Mouse (Mus musculus): ENCODE measurements at regions not wholly inside any gene's neighbourhood (a gene's known extent, or its start where the extent isn't known, plus 50 kb on each side); places are given as distances from the start of the nearest gene placed in this dataset.

DNA sequence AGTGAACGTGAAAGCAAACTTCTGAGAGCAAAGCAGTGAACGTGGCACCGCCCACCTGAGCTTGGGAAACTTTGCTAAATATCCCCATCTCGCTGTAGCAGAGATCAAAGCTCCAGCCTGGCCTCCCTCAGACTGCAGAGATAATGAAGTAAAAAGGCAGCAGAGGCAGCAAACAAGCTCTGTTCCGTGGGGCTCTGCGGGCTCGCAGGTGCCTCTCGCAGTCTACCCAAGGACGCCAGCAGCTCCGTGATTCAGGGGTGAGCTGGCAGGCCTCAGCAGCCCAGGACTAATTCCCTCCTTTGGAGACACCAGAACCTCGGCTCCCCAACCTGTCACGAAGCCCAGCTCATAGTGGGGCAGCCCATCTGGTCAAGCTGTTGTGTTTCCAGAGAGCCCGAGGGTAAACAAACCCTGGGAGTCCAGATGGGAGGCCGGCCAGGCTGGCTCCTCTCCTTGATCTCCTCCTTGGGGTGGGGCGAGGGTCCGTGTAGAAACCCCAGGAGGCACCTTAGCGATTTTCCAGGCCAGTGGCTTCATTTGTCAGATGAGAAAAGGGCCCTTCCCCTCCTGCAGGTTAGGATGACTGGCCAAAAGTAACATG is 182.7 kb downstream of the Wdr11 start:
- no peak overlapping the region for H3K9ac ChIP-seq
- ATAC-seq: no peak
- H3K4me2 ChIP-seq: peak overlapping the region; percentile 43
- H3K36me3 ChIP-seq: no peaks in the 10 kb centered on the region
- no peak overlapping the region for H3K27ac ChIP-seq
- no peaks in the 10 kb centered on the region for H3K27me3 ChIP-seq (replicated peaks)
- H3K9me3 ChIP-seq (replicated peaks): no peaks in the 10 kb centered on the region
- WGBS (ENCODE audit: insufficient replicate concordance): 15% methylated on average over 17 of the region's 17 CpGs
- H3K4me3 ChIP-seq: no peak overlapping the region
- no peaks in the 10 kb centered on the region for H3K4me1 ChIP-seq

DNA sequence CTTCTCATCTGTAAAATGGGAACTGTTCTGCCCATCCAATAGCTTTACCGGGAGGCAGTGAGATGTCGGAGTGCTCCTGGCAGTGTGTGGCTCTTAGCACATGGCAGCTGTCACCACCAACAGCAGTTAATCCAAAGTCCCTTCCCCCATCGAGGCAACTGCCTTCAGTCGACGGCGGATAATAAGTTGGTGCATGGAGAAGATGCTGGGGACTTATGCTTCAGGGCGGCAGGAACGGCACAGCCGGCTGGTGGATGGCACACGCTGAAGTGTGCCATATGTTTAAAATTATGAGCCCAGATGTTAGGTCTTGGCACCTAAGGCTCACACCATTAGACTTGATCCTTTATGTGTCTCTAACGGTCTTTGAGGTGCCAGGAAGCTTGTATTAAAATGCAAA is 183.5 kb downstream of the Wdr11 start:
- Histone ChIP-seq H3K4me1 (no peaks in the 10 kb centered on the region), H3K9ac (no peak overlapping the region), H3K9me3 (replicated peaks) (no peaks in the 10 kb centered on the region), H3K36me3 (no peaks in the 10 kb centered on the region), H3K27ac (no peak overlapping the region), H3K27me3 (replicated peaks) (no peaks in the 10 kb centered on the region), H3K4me3 (no peak overlapping the region), H3K4me2 (no peak overlapping the region)
- no peak for ATAC-seq
- 76% methylated on average over 11 of the region's 11 CpGs for WGBS (ENCODE audit: insufficient replicate concordance)

DNA sequence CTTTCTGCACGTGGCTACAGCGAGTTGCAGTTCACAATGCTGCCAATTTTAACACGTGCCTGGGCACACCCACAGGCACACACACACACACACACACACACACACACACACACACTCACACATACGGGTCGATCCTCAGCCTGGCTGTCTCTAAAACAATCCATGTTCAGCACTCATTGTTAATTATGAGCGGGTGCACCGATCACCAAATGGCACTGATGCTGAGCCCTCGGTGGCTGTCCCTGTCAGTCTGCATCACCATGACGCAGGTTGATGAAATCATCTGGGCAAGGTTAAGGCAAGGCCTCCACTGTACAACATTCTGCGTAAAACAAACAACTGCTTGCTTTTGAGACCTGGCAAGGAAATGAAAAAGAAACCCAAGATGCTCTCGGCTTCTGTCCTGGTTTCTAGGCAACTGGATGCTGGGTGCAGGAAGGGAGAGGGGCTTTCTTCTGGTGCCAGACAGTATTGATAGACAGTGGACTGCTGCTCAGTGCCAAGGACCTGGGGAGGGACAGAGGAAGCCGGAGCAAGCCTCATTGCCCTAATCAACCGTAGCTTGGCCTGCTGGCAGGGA is 187.3 kb downstream of the Wdr11 start:
- no peak overlapping the region for H3K4me2 ChIP-seq
- no peak overlapping the region for H3K4me3 ChIP-seq
- WGBS (ENCODE audit: insufficient replicate concordance): 68% methylated on average over 13 of the region's 13 CpGs
- ATAC-seq: no peak
- no peaks in the 10 kb centered on the region for H3K36me3 ChIP-seq
- no peaks in the 10 kb centered on the region for H3K9me3 ChIP-seq (replicated peaks)
- no peaks in the 10 kb centered on the region for H3K27me3 ChIP-seq (replicated peaks)
- H3K9ac ChIP-seq: no peak overlapping the region
- no peak overlapping the region for H3K27ac ChIP-seq
- no peaks in the 10 kb centered on the region for H3K4me1 ChIP-seq

DNA sequence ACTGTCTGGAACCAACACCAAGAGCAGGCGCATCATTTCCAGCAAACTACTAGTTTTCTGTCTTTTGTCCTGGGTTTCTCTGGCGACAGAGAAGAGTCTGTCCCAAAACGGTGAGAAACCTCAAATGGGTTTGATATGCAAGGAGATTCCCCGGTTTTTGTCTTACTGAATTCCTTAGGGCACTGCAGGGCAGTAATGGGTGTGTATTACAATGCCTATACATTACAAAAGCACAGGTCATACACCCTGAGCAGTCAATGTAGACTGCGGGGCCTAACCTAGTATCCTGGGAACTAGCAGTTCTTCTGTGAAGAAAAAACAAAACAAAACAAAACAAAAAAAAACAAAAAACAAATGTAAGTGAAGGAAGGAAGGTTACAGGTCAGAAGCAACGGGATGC is 188.3 kb downstream of the Wdr11 start:
- no peak for ATAC-seq
- Histone ChIP-seq H3K9ac (no peak overlapping the region), H3K27me3 (replicated peaks) (no peaks in the 10 kb centered on the region), H3K9me3 (replicated peaks) (no peaks in the 10 kb centered on the region), H3K4me3 (no peak overlapping the region), H3K27ac (no peak overlapping the region), H3K4me2 (no peak overlapping the region), H3K36me3 (no peaks in the 10 kb centered on the region), H3K4me1 (no peaks in the 10 kb centered on the region)
- 52% methylated on average over 6 of the region's 6 CpGs for WGBS (ENCODE audit: insufficient replicate concordance)

DNA sequence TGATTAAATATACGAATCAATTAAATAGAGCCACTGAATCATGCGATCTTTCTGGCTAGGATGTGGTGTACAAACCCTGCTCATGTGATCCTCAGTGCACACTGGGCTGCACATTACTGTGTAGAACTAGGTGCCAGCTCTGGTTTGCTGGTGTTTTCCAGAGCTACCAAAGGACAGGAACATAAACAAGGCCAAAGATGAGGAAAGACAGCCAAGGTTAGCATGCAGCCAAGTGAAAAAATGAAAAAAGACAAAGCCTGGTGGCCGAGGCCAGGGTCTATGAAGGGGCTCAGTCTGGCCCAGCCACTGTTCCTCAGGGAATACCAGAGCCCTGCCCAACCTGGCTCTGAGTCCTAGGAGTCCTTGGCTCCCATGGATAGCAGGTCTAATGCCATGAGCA is 190.1 kb downstream of the Wdr11 start:
- no peaks in the 10 kb centered on the region for H3K4me1 ChIP-seq
- H3K4me2 ChIP-seq: no peak overlapping the region
- no peaks in the 10 kb centered on the region for H3K9me3 ChIP-seq (replicated peaks)
- no peaks in the 10 kb centered on the region for H3K36me3 ChIP-seq
- no peak overlapping the region for H3K4me3 ChIP-seq
- WGBS (ENCODE audit: insufficient replicate concordance): 56% methylated on average over 3 of the region's 3 CpGs
- no peaks in the 10 kb centered on the region for H3K27me3 ChIP-seq (replicated peaks)
- no peak overlapping the region for H3K9ac ChIP-seq
- no peak for ATAC-seq
- no peak overlapping the region for H3K27ac ChIP-seq

DNA sequence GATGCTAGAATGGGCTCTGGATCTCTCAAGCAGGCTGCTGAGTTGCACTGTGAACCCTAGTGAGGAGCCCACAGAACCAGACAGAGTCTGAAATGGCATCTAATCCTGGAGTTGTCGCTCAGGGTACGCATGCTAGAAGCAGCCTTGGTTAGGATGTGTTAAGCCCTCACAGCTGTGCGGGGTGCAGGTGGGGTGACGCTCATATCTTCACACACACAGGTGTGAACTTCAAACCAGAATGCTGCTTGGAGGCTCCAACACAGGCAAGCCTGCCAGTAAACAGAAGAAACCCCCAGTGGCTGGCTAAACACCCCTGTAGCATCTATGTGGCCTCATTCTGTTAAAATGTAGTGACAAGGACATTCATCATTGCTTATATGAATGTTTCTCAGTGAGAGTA is 193.3 kb downstream of the Wdr11 start:
- Histone ChIP-seq H3K4me1 (no peaks in the 10 kb centered on the region), H3K27ac (no peak overlapping the region), H3K27me3 (replicated peaks) (no peaks in the 10 kb centered on the region), H3K36me3 (no peaks in the 10 kb centered on the region), H3K4me3 (no peak overlapping the region), H3K4me2 (no peak overlapping the region), H3K9ac (no peak overlapping the region), H3K9me3 (replicated peaks) (no peaks in the 10 kb centered on the region)
- 66% methylated on average over 4 of the region's 4 CpGs for WGBS (ENCODE audit: insufficient replicate concordance)
- ATAC-seq: no peak

DNA sequence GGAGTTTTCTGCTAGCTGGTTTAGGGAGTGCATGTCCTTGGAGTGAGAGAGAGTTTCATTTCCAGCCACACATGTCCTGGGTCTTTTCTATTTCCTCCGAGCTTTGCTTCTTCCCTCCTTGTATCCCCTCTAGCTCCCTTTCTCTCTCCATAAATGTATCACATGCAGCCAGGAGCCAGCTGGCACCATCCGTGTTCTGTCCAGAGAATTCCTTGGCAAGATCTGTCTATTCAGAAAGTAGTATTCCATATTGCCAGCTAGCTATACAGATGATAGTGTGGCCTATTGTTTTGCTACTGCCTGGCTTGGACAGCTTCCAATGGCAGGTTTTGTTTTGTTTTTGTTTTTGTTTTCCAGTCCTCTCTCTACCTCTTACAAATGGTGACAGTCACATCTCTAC is 195.3 kb downstream of the Wdr11 start:
- H3K9me3 ChIP-seq (replicated peaks): no peaks in the 10 kb centered on the region
- H3K9ac ChIP-seq: no peak overlapping the region
- no peak overlapping the region for H3K4me3 ChIP-seq
- H3K36me3 ChIP-seq: no peaks in the 10 kb centered on the region
- ATAC-seq: no peak
- no peak overlapping the region for H3K27ac ChIP-seq
- no peaks in the 10 kb centered on the region for H3K4me1 ChIP-seq
- WGBS (ENCODE audit: insufficient replicate concordance): 63% methylated on average over 2 of the region's 2 CpGs
- no peak overlapping the region for H3K4me2 ChIP-seq
- no peaks in the 10 kb centered on the region for H3K27me3 ChIP-seq (replicated peaks)

DNA sequence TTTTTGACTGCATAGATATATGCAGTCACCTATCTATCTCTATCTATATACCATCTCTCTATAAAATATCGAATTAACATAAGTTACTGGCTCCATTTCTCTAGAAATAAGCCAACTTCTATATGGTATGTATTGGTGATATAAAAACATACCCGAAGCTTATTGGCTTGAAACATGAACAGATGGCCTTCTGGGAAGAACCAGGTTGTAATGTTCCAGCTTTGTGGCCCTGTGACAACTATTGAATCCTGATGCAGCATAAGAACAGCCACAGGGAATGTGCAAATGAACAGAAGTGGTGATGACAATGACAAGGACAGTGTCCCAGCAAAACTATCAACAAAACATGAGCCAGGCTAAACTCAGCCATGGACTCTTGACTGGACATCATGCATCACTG is 196.1 kb downstream of the Wdr11 start:
- Histone ChIP-seq H3K4me1 (no peaks in the 10 kb centered on the region), H3K9me3 (replicated peaks) (no peaks in the 10 kb centered on the region), H3K9ac (no peak overlapping the region), H3K4me3 (no peak overlapping the region), H3K4me2 (no peak overlapping the region), H3K36me3 (no peaks in the 10 kb centered on the region), H3K27ac (no peak overlapping the region), H3K27me3 (replicated peaks) (no peaks in the 10 kb centered on the region)
- WGBS (ENCODE audit: insufficient replicate concordance): 58% methylated on average over 2 of the region's 2 CpGs
- no peak for ATAC-seq

DNA sequence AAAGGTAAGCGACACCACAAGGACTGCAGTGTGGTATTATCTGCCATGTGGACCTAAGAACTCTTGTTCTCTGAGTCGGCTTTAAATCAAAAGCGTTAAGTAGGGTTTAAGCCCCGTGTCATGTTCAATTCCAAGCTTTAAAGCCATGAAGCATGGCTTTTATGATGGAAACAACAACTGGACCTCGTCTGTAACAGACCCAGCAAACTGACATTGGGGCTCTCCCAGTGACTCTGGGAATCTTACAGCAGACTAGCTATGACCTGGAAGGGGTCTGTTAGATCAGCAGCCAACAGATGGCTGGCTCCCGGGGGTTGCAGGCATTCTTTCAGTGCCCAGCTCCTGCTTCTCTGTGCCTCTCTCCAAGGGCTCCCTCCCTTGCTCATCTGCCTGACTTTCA is 197.8 kb downstream of the Wdr11 start:
- Histone ChIP-seq H3K4me2 (no peak overlapping the region), H3K27ac (no peak overlapping the region), H3K9ac (no peak overlapping the region), H3K4me3 (no peak overlapping the region), H3K27me3 (replicated peaks) (no peaks in the 10 kb centered on the region), H3K36me3 (no peaks in the 10 kb centered on the region), H3K4me1 (no peaks in the 10 kb centered on the region), H3K9me3 (replicated peaks) (no peaks in the 10 kb centered on the region)
- 52% methylated on average over 6 of the region's 6 CpGs for WGBS (ENCODE audit: insufficient replicate concordance)
- no peak for ATAC-seq

DNA sequence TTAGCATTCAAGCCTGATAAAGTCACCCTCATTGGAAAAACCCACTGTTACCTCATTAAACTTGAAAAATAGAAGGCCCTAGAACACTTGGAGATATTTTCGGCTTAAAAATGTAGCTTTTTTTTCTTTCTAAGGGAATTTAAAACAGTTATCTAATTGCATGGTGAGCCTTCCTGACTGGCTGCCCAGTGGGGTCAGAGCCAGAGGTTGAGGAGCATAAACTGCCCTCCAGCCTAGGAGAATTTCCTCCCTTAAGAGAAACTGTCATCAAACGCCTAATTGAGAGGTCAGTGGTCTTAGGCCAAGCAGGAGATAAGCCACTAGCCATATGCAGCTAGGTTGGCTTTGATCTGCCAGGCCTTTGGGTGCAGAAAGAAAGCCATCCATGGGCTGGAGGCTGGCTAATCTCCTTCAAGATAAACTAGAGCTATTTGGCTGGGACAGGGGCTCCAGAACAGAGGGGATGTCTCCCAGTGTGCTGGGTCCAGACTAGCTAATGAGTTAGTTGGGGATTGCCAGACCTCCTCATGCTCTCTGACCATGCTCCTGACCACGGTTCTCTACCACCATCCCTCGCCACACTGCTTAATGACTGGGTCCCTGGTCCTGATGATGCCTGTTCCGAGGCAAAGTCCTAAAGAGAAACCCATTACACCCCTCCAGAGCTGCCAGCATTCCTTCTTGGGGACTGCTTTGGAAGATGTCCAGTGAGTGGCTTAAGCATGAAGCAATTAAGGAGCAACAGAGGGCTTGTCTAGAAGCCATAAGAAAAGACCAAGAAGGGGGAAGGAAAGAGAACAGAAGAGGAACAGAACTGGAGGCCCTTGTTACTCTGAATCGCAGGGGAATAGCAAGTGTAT is 199.2 kb downstream of the Wdr11 start:
- Histone ChIP-seq H3K4me1 (no peaks in the 10 kb centered on the region), H3K9me3 (replicated peaks) (no peaks in the 10 kb centered on the region), H3K27me3 (replicated peaks) (no peaks in the 10 kb centered on the region), H3K9ac (no peak overlapping the region), H3K36me3 (no peaks in the 10 kb centered on the region), H3K4me2 (no peak overlapping the region), H3K4me3 (no peak overlapping the region), H3K27ac (no peak overlapping the region)
- 40% methylated on average over 6 of the region's 6 CpGs for WGBS (ENCODE audit: insufficient replicate concordance)
- ATAC-seq: no peak

DNA sequence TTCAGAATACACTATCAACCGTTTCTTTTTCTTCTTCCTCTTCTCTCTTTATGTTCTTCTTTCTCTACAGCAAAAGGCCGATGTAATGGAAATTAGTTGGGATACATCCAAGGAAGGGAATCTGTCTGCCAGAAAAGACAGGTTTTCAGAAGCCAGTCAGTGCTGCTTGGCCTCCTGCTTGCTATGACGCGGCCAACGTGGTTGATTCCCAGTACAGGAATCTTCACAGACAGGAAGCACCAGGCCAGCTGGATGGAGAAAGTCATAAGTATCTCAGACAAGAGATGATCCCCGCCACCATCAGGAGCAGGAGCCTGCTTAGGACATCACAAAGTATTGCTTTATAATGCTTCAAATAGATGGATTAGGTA is 199.8 kb downstream of the Wdr11 start:
- H3K4me3 ChIP-seq: no peak overlapping the region
- ATAC-seq: no peak
- WGBS (ENCODE audit: insufficient replicate concordance): 72% methylated on average over 6 of the region's 6 CpGs
- no peaks in the 10 kb centered on the region for H3K36me3 ChIP-seq
- H3K27ac ChIP-seq: no peak overlapping the region
- H3K9me3 ChIP-seq (replicated peaks): no peaks in the 10 kb centered on the region
- no peak overlapping the region for H3K4me2 ChIP-seq
- no peaks in the 10 kb centered on the region for H3K27me3 ChIP-seq (replicated peaks)
- H3K4me1 ChIP-seq: no peaks in the 10 kb centered on the region
- H3K9ac ChIP-seq: no peak overlapping the region

DNA sequence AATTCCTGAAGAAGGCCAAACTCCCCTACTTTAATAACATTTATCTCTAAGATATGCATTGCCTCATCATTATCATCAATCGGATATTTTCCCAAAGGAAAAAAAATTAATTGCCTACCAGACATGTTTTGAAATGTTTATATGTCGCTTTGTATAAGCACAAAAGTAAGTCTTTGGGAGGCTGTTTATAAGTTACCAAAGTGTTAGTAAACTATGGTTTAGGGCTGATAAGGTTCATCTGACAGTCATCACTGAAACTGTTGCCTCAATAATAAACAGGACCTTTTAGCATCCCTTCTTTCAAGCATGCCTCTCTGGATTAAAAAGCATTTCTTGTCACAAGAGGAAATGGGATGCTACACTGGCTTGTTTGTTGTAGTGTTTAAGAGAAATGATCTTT is 202.1 kb downstream of the Wdr11 start:
- WGBS (ENCODE audit: insufficient replicate concordance): 58% methylated on average over 2 of the region's 2 CpGs
- no peaks in the 10 kb centered on the region for H3K36me3 ChIP-seq
- no peaks in the 10 kb centered on the region for H3K4me1 ChIP-seq
- no peak for ATAC-seq
- H3K9ac ChIP-seq: no peak overlapping the region
- H3K27ac ChIP-seq: no peak overlapping the region
- H3K4me3 ChIP-seq: no peak overlapping the region
- no peak overlapping the region for H3K4me2 ChIP-seq
- no peaks in the 10 kb centered on the region for H3K27me3 ChIP-seq (replicated peaks)
- H3K9me3 ChIP-seq (replicated peaks): no peaks in the 10 kb centered on the region
